Mouse (Mus musculus) megakaryocyte, embryonic 14.5 days (primary cell): Measurements from ENCODE around the gene S100a2.

ENCODE experiments used
- FLI1 ChIP-seq: IDR thresholded peaks from 2 replicates; pipeline ENCODE4 v1.6.1; 2012; ENCODE audit warnings: low read length, inconsistent platforms, mixed read lengths
- GATA1 ChIP-seq: IDR thresholded peaks from 3 replicates; pipeline ENCODE4 v1.6.1; 2012; ENCODE audit warnings: mixed read lengths, low read length, inconsistent platforms, borderline replicate concordance

DNA sequence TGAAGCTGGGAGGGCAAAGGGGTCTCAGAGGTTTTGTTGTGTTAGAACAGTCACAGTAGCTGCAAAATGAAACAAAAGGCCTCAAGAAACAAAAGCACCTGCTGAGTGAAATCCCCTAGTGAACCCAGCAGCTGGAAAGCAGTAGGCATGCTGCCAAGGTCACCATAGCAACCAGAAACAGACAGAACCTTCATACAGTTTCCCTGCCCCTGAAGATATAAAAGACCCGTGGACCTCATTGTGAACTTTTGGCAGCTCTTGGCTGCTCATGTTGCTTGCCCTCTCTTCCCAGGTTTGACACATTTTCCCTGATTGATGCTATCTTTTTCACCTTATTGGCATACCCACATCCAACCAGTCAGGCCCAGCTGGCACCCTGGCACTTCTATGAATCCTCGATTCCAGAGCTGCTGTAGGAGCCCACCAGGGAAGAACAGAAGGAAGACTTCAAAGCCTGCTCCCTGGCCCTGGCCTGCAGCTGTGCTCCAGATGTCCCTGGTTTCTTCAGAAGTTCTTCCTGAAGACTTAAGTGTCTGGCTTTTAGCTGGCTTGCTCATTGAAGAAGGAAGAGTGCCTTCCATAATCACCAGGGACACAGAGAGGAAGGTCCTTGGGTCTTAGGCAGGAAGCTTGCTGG is 33.5 kb downstream of the S100a2 start:
- TF ChIP-seq GATA1 (no peak), FLI1 (no peak)
